Comparison of ENCODE assay signal across 22 mouse cellular contexts in genomic region chr9:69303346-69303944, GRCm38 (mm10).
A peak's percentile ranks its signal among the peaks of the same experiment; 100 is the strongest.
DNase-seq lines count a peak whose midpoint lies in the region; ATAC-seq lines count a peak whose summit lies in the region.
"Had no signal": no experiment of that assay in that cellular context is flagged by ENCODE, and none has a peak within 500 bp of the region (broad histone marks: within the 10 kb centered on the region; RNA-seq: fewer than 3 reads in every experiment).

No protein-coding gene starts in this region.

- H3K4me1 ChIP-seq in midbrain, embryonic 12.5 days, result peaks cover 27% of the 10 kb centered on the region
- H3K4me1 ChIP-seq in midbrain, embryonic 14.5 days (ENCODE audit: control insufficient read depth, insufficient read depth, low read length), result peaks cover 17% of the 10 kb centered on the region
- peaks cover 77% of the 10 kb centered on the region for H3K4me1 ChIP-seq in embryonic facial prominence, embryonic 10.5 days
- H3K4me1 ChIP-seq in embryonic facial prominence, embryonic 15.5 days, result peaks cover 43% of the 10 kb centered on the region

- ATAC-seq in midbrain, embryonic 12.5 days (ENCODE audit: low FRiP score, low read depth), result no peak
- ATAC-seq in midbrain, embryonic 14.5 days (ENCODE audit: low FRiP score, low TSS enrichment), result no peak
- ATAC-seq in embryonic facial prominence, embryonic 15.5 days (ENCODE audit: insufficient number of reproducible peaks, low FRiP score, low TSS enrichment, low read depth), result no peak
- no peak for ATAC-seq in cerebellum, adult (ENCODE audit: insufficient number of reproducible peaks, low FRiP score, low TSS enrichment)
- ATAC-seq: forebrain, embryonic 13.5 days had no signal

- no peaks in the 10 kb centered on the region for H3K36me3 ChIP-seq in midbrain, embryonic 12.5 days
- H3K36me3 ChIP-seq in midbrain, embryonic 14.5 days (ENCODE audit: control insufficient read depth, insufficient read depth, low read length), result no peaks in the 10 kb centered on the region
- H3K36me3 ChIP-seq in embryonic facial prominence, embryonic 10.5 days (replicated peaks), result no peaks in the 10 kb centered on the region
- no peaks in the 10 kb centered on the region for H3K36me3 ChIP-seq in embryonic facial prominence, embryonic 15.5 days
- H3K36me3 ChIP-seq: heart, embryonic 15.5 days; hindbrain, embryonic 10.5 days had no signal

- no peak overlapping the region for H3K4me2 ChIP-seq in midbrain, embryonic 12.5 days (replicated peaks)
- H3K4me2 ChIP-seq in midbrain, embryonic 14.5 days (ENCODE audit: low read length), result no peak overlapping the region
- H3K4me2 ChIP-seq in embryonic facial prominence, embryonic 15.5 days (replicated peaks), result 0 out of 2 replicates have a peak overlapping the region, but pooled peaks have one; percentile 21
- H3K4me2 ChIP-seq: heart, embryonic 11.5 days; heart, embryonic 15.5 days; hindbrain, embryonic 14.5 days had no signal

- peaks cover 12% of the 10 kb centered on the region for H3K27me3 ChIP-seq in midbrain, embryonic 12.5 days
- H3K27me3 ChIP-seq in midbrain, embryonic 14.5 days (ENCODE audit: control insufficient read depth, insufficient read depth, low read length), result no peaks in the 10 kb centered on the region
- H3K27me3 ChIP-seq in embryonic facial prominence, embryonic 10.5 days (replicated peaks; ENCODE audit: low read depth, poor library complexity, severe bottlenecking), result peaks cover 8% of the 10 kb centered on the region; the same call in 1 of the 2 replicates
- H3K27me3 ChIP-seq in embryonic facial prominence, embryonic 15.5 days, result no peaks in the 10 kb centered on the region
- H3K27me3 ChIP-seq: heart, embryonic 15.5 days had no signal

- H3K9ac ChIP-seq in midbrain, embryonic 12.5 days (replicated peaks), result no peak overlapping the region
- H3K9ac ChIP-seq in midbrain, embryonic 14.5 days (replicated peaks; ENCODE audit: low read length), result no peak overlapping the region
- H3K9ac ChIP-seq in embryonic facial prominence, embryonic 15.5 days, result no peak overlapping the region
- H3K9ac ChIP-seq: forebrain, embryonic 13.5 days; heart, embryonic 15.5 days; hindbrain, embryonic 14.5 days had no signal

- H3K4me3 ChIP-seq in midbrain, embryonic 12.5 days, result no peak overlapping the region
- H3K4me3 ChIP-seq in midbrain, embryonic 14.5 days (replicated peaks; ENCODE audit: low read depth, low read length), result no peak overlapping the region
- no peak overlapping the region for H3K4me3 ChIP-seq in embryonic facial prominence, embryonic 10.5 days
- no peak overlapping the region for H3K4me3 ChIP-seq in embryonic facial prominence, embryonic 15.5 days (replicated peaks)
- H3K4me3 ChIP-seq: erythroblast, embryonic 14.5 days; forebrain, embryonic 13.5 days; heart, adult 2 months; heart, embryonic 15.5 days; hindbrain, embryonic 10.5 days had no signal

- DNase-seq in heart, adult 11 months, result peak; percentile 82
- DNase-seq in heart, postnatal 4 days, result no peak
- no peak for DNase-seq in midbrain, embryonic 14.5 days
- DNase-seq in embryonic facial prominence, embryonic 10.5 days (ENCODE audit: low spot score), result no peak
- DNase-seq in cerebellum, adult 9-11 months, result no peak
- DNase-seq: adrenal gland, adult 8-10 months; adrenal gland, postnatal 36 days; cerebellum, adult 11 months; cerebellum, adult 8-10 months; cerebellum, postnatal 36 days; gastrocnemius, postnatal 36 days; heart, adult 2 months; heart, postnatal 14 days had no signal

- 63% methylated on average over 4 of the region's 4 CpGs for WGBS in midbrain, embryonic 12.5 days
- WGBS in midbrain, embryonic 14.5 days, result 65% methylated on average over 4 of the region's 4 CpGs
- 67% methylated on average over 4 of the region's 4 CpGs for WGBS in embryonic facial prominence, embryonic 10.5 days
- WGBS in embryonic facial prominence, embryonic 15.5 days, result 70% methylated on average over 4 of the region's 4 CpGs

- H3K27ac ChIP-seq in midbrain, embryonic 12.5 days (replicated peaks), result 0 out of 2 replicates have a peak overlapping the region, but pooled peaks have one; percentile 20
- no peak overlapping the region for H3K27ac ChIP-seq in midbrain, embryonic 14.5 days (replicated peaks; ENCODE audit: low read depth, low read length)
- H3K27ac ChIP-seq in embryonic facial prominence, embryonic 10.5 days (replicated peaks), result 0 out of 2 replicates have a peak overlapping the region, but pooled peaks have one; percentile 6
- H3K27ac ChIP-seq in embryonic facial prominence, embryonic 15.5 days (replicated peaks), result no peak overlapping the region
- H3K27ac ChIP-seq: forebrain, embryonic 13.5 days; heart, adult 2 months; heart, embryonic 15.5 days; hindbrain, embryonic 10.5 days; hindbrain, embryonic 14.5 days had no signal

- H3K9me3 ChIP-seq in midbrain, embryonic 12.5 days, result no peaks in the 10 kb centered on the region
- H3K9me3 ChIP-seq in midbrain, embryonic 14.5 days (ENCODE audit: control insufficient read depth, low read length), result no peaks in the 10 kb centered on the region
- no peaks in the 10 kb centered on the region for H3K9me3 ChIP-seq in embryonic facial prominence, embryonic 10.5 days
- no peaks in the 10 kb centered on the region for H3K9me3 ChIP-seq in embryonic facial prominence, embryonic 15.5 days (replicated peaks)
- H3K9me3 ChIP-seq: forebrain, embryonic 13.5 days; heart, embryonic 15.5 days; hindbrain, embryonic 10.5 days had no signal

Comparison
In these comparisons a context has a peak if more than half of its experiments do, and no peak if none do; other contexts are left out.
1. H3K27ac ChIP-seq: peak in midbrain, embryonic 12.5 days (single experiment) and embryonic facial prominence, embryonic 10.5 days (single experiment); none in midbrain, embryonic 14.5 days (single experiment) and embryonic facial prominence, embryonic 15.5 days (single experiment).